ENCODE assay signal across 9 mouse cellular contexts in genomic region chr11:51469341-51469831, GRCm38 (mm10).
DNase-seq lines count a peak whose midpoint lies in the region; ATAC-seq and TF ChIP-seq lines count a peak whose summit lies in the region.
"Had no signal": no experiment of that assay in that cellular context is flagged by ENCODE, and none has a peak within 500 bp of the region (broad histone marks: within the 10 kb centered on the region; RNA-seq: fewer than 3 reads in every experiment).

No protein-coding gene starts in this region.

- 0 out of 2 replicates have a peak overlapping the region, but pooled peaks have one; percentile 22 for H3K27ac ChIP-seq in heart, embryonic 11.5 days (ENCODE audit: low read depth, low read length)
- H3K27ac ChIP-seq in stomach, embryonic 16.5 days (ENCODE audit: low read length) = no peak overlapping the region
- no peak overlapping the region for H3K27ac ChIP-seq in stomach, postnatal 0 days (replicated peaks)
- H3K27ac ChIP-seq in left cerebral cortex, adult 2 months = no peak overlapping the region
- H3K27ac ChIP-seq: hindbrain, postnatal 0 days had no signal

- no peak for TF ChIP-seq CTCF in stomach, postnatal 0 days (IDR thresholded peaks at IDR 0.05; ENCODE audit: low read depth)
- TF ChIP-seq CTCF in lung, adult 2 months (IDR thresholded peaks at IDR 0.05; ENCODE audit: insufficient read depth, low read length) = no peak
- no peak for TF ChIP-seq CTCF in left cerebral cortex, adult 2 months (IDR thresholded peaks at IDR 0.05)

- peak overlapping the region; percentile 35 for H3K4me2 ChIP-seq in heart, embryonic 11.5 days
- H3K4me2 ChIP-seq in stomach, embryonic 16.5 days (ENCODE audit: low read depth, low read length) = no peak overlapping the region
- H3K4me2 ChIP-seq in stomach, postnatal 0 days (replicated peaks; ENCODE audit: low read depth) = no peak overlapping the region

- no peak for ATAC-seq in heart, embryonic 11.5 days (replicated peaks; ENCODE audit: insufficient number of reproducible peaks, low FRiP score, low TSS enrichment)
- ATAC-seq in stomach, embryonic 16.5 days (ENCODE audit: insufficient read depth, low FRiP score) = peak; percentile 43; the same call in 1 of the 2 replicates
- ATAC-seq in stomach, postnatal 0 days (ENCODE audit: low FRiP score, low TSS enrichment) = no peak
- no peak for ATAC-seq in frontal cortex, adult (ENCODE audit: low TSS enrichment)
- ATAC-seq: hindbrain, postnatal 0 days had no signal

- intact Hi-C loops in heart, postnatal 25 days (cut with DNase I) = no loop called here
- intact Hi-C loops in left cerebral cortex, adult 2 months (cut with DNase I) = no loop called here

- no peak for DNase-seq in heart, postnatal 25 days (ENCODE audit: low spot score)
- DNase-seq in stomach, postnatal 0 days (ENCODE audit: low spot score) = no peak
- DNase-seq in lung, adult 2 months = peak; percentile 18
- DNase-seq in layer of hippocampus, adult 11-12 months (ENCODE audit: low spot score) = no peak
- no peak for DNase-seq in left cerebral cortex, adult 2 months (ENCODE audit: extremely low spot score in 1 of 2, low spot score in 2 of 2)

- H3K4me1 ChIP-seq in heart, embryonic 11.5 days (ENCODE audit: control insufficient read depth, insufficient read depth, low read length) = peaks cover 30% of the 10 kb centered on the region
- peaks cover 11% of the 10 kb centered on the region for H3K4me1 ChIP-seq in stomach, embryonic 16.5 days (ENCODE audit: control insufficient read depth, insufficient read depth, low read length)
- no peaks in the 10 kb centered on the region for H3K4me1 ChIP-seq in stomach, postnatal 0 days (replicated peaks; ENCODE audit: control insufficient read depth, insufficient read depth)
- peaks cover 10% of the 10 kb centered on the region for H3K4me1 ChIP-seq in lung, adult 2 months (ENCODE audit: control insufficient read depth, insufficient read depth, low read length)

- no peaks in the 10 kb centered on the region for H3K36me3 ChIP-seq in heart, embryonic 11.5 days (ENCODE audit: control insufficient read depth, insufficient read depth, low read length)
- no peaks in the 10 kb centered on the region for H3K36me3 ChIP-seq in stomach, embryonic 16.5 days (ENCODE audit: control insufficient read depth, insufficient read depth, low read length)
- no peaks in the 10 kb centered on the region for H3K36me3 ChIP-seq in stomach, postnatal 0 days (ENCODE audit: control insufficient read depth, insufficient read depth, low read length)

- WGBS in heart, embryonic 11.5 days (ENCODE audit: insufficient replicate concordance) = 28% methylated on average over 13 of the region's 13 CpGs
- WGBS in stomach, embryonic 16.5 days = 41% methylated on average over 13 of the region's 13 CpGs
- 54% methylated on average over 13 of the region's 13 CpGs for whole genome bisulfite sequencing in stomach, postnatal 0 days
- WGBS in lung, adult 2 months = 45% methylated on average over 13 of the region's 13 CpGs

- H3K27me3 ChIP-seq in heart, embryonic 11.5 days (ENCODE audit: control insufficient read depth, insufficient read depth, low read length) = peaks cover 36% of the 10 kb centered on the region
- H3K27me3 ChIP-seq in stomach, embryonic 16.5 days (ENCODE audit: control insufficient read depth, insufficient read depth, low read length) = no peaks in the 10 kb centered on the region
- H3K27me3 ChIP-seq in stomach, postnatal 0 days (ENCODE audit: control insufficient read depth, insufficient read depth, low read length) = no peaks in the 10 kb centered on the region

- H3K9me3 ChIP-seq in heart, embryonic 11.5 days (replicated peaks; ENCODE audit: control insufficient read depth, low read length) = no peaks in the 10 kb centered on the region
- no peaks in the 10 kb centered on the region for H3K9me3 ChIP-seq in stomach, embryonic 16.5 days (replicated peaks; ENCODE audit: control insufficient read depth, low read length)
- no peaks in the 10 kb centered on the region for H3K9me3 ChIP-seq in stomach, postnatal 0 days (ENCODE audit: control insufficient read depth, low read length)

- TF ChIP-seq POLR2A in lung, adult 2 months (IDR thresholded peaks at IDR 0.05; ENCODE audit: borderline replicate concordance, extremely low read depth, low read depth, low read length) = no peak

- TF ChIP-seq EP300 in stomach, postnatal 0 days (optimal IDR thresholded peaks at IDR 0.05) = no peak

- no peak overlapping the region for H3K4me3 ChIP-seq in heart, embryonic 11.5 days (ENCODE audit: low read depth, low read length)
- H3K4me3 ChIP-seq in stomach, embryonic 16.5 days (replicated peaks; ENCODE audit: low read length) = no peak overlapping the region
- H3K4me3 ChIP-seq in stomach, postnatal 0 days (ENCODE audit: low read depth, low read length) = no peak overlapping the region
- no peak overlapping the region for H3K4me3 ChIP-seq in lung, adult 2 months (replicated peaks; ENCODE audit: extremely low read depth, low read depth, low read length)
- no peak overlapping the region for H3K4me3 ChIP-seq in left cerebral cortex, adult 2 months

- 0 out of 2 replicates have a peak overlapping the region, but pooled peaks have one; percentile 16 for H3K9ac ChIP-seq in heart, embryonic 11.5 days (ENCODE audit: low read depth, low read length)
- H3K9ac ChIP-seq in stomach, embryonic 16.5 days (ENCODE audit: low read length) = no peak overlapping the region
- H3K9ac ChIP-seq in stomach, postnatal 0 days (ENCODE audit: low read length) = no peak overlapping the region
